Mouse (Mus musculus) neural tube, embryonic 14.5 days (tissue): Measurements from ENCODE around the gene Tbx6. TPM values are rescaled to one million over a fixed set of nuclear protein-coding genes. Genes with fewer than 3 reads are reported as not detected.
A peak's percentile ranks its signal among the peaks of the same experiment; 100 is the strongest.

Source experiments
- ATAC-seq: fragments of 200-750 bp; cut with Nextera tagmentation; 2 replicates; pipeline ENCODE4 v1.8.0; 2017; ENCODE audit warnings: low read depth, mild to moderate bottlenecking, moderate TSS enrichment, moderate library complexity
- H3K27ac ChIP-seq: fragments of 300-500 bp; sonication (generic); 2 replicates; pipeline ENCODE4 v1.5.1; 2014; ENCODE audit warnings: low read depth, mild to moderate bottlenecking, control low read depth, low read length, moderate library complexity, mixed read lengths
- H3K27me3 ChIP-seq: fragments of 300-500 bp; sonication (generic); 2 replicates; pipeline ENCODE4 v1.6.1; 2014; ENCODE audit warnings: low read length; ENCODE audit not compliant: control insufficient read depth, insufficient read depth
- H3K36me3 ChIP-seq: fragments of 300-500 bp; sonication (generic); 2 replicates; pipeline ENCODE4 v1.6.1; 2014; ENCODE audit warnings: low read length, mixed read lengths; ENCODE audit not compliant: control insufficient read depth, insufficient read depth
- H3K4me1 ChIP-seq: fragments of 300-500 bp; sonication (generic); 2 replicates; pipeline ENCODE4 v1.6.1; 2014; ENCODE audit warnings: low read length; ENCODE audit not compliant: control insufficient read depth, insufficient read depth
- H3K4me2 ChIP-seq: fragments of 300-500 bp; sonication (generic); 2 replicates; pipeline ENCODE4 v1.6.1; 2014; ENCODE audit warnings: mild to moderate bottlenecking, low read depth, low read length, control low read depth
- H3K4me3 ChIP-seq: fragments of 300-500 bp; sonication (generic); 2 replicates; pipeline ENCODE4 v1.5.1; 2014; ENCODE audit warnings: low read depth, low read length, control low read depth, mixed read lengths
- H3K9ac ChIP-seq: fragments of 300-500 bp; sonication (generic); replicated peaks from 2 replicates; pipeline ENCODE4 v1.6.1; 2014; ENCODE audit warnings: low read depth, mild to moderate bottlenecking, control low read depth, low read length, mixed read lengths
- H3K9me3 ChIP-seq: fragments of 300-500 bp; sonication (generic); 2 replicates; pipeline ENCODE4 v1.6.1; 2016; ENCODE audit warnings: low read length; ENCODE audit not compliant: control insufficient read depth
- WGBS: fragments of 180-500 bp; shearing (Covaris S2); extraction: QIAGEN DNeasy Blood & Tissue Kit; methylation state at CpG from one replicate; pipeline ENCODE4 v1.1.7; 2014; 5-methylcytosine and 5-hydroxymethylcytosine counted together
- polyA plus RNA-seq: library from polyadenylated mRNA; unstranded; fragments of >200 nt; fragmentation: Nextera tagmentation; extraction: Ambion mirVana; gene quantifications from 2 replicates; pipeline ENCODE4 v1.2.1, GENCODE M21; 2014

Tbx6 gene
- polyA plus RNA-seq, 1 experiment from 2014 or later: 0.27 TPM

DNA sequence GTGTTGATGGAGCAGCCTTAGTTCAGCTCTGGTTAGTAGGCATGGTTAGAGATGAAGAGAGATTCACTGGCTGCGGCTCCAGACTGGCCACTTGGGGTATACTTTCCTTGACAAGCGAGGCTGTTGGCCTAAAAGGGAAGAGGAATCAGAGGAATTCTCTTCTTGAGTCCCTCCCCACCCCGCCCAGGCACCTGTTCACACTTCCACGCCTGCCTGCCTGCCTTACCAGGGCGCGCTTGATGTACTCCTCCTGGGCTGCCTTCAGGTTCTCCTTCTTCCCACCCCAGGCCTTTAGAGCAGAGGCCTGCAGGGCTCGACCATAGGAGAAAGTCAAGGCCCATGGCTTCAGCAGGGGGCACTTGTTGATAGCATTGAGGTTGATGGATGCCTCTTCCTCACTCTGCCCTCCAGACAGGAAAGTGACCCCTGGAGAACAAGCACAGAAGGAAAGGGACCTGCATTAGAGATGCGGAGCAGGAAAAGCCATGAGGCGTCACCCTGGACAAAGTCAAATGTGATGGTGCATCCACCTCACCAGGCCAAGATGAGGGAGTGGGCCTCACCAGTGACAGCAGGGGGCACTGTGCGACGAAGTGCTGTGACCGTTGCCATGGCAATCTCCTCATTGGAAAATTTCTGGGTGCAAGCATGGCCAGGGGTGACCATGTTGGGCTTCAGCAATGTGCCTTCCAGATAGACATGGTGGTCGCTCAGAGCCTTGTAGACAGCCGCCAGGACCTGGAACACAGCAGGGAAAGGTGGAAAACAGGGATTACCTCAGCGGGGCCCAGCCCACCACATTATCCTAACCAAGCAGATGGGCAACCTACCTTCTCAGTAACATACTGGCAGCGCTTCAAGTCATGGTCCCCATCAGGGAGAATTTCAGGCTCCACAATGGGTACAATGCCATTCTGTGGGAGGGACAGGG, 14.4 kb downstream of the Tbx6 start:
- ATAC-seq: no peak
- Histone ChIP-seq H3K27me3 (no peaks in the 10 kb centered on the region), H3K9ac (no peak overlapping the region), H3K27ac (no peak overlapping the region), H3K9me3 (no peaks in the 10 kb centered on the region), H3K4me1 (peaks cover 27% of the 10 kb centered on the region), H3K4me3 (no peak overlapping the region), H3K4me2 (no peak overlapping the region), H3K36me3 (peaks cover 26% of the 10 kb centered on the region)
- WGBS: 83% methylated on average over 15 of the region's 16 CpGs

DNA sequence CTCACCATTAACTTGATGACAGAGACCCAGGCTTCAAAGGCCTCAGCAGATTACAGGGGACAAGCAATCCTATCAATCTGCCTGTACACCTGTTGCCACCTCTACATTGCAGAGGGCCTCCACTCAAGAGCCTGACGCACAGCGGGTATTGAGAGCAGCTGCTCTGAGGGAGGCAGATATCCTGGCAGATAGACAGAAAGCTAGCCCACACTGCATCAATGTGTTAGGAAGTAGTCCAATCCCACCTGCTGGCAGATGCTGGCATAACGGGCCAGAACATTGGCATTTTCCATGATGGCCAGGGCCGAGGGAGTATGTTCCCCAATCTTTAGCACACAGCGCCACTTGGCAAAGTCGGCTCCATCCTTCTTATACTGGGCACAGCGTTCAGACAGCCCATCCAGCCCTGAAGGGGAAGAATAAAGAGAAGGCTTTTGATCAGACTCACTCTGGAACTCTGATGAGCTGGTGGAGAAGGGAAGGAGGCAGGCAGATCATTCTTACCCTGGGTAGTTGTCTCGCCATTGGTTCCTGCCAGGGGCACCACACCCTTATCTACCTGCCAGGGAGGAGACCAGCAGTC, 15.2 kb downstream of the Tbx6 start:
- H3K4me1 ChIP-seq: peaks cover 20% of the 10 kb centered on the region
- no peak overlapping the region for H3K4me3 ChIP-seq
- no peak overlapping the region for H3K27ac ChIP-seq
- ATAC-seq: no peak
- no peaks in the 10 kb centered on the region for H3K9me3 ChIP-seq
- H3K9ac ChIP-seq: no peak overlapping the region
- no peaks in the 10 kb centered on the region for H3K27me3 ChIP-seq
- WGBS: 70% methylated on average over 8 of the region's 8 CpGs
- peak overlapping the region; percentile 90; the same call in 1 of the 2 replicates for H3K4me2 ChIP-seq
- H3K36me3 ChIP-seq: peaks cover 26% of the 10 kb centered on the region

DNA sequence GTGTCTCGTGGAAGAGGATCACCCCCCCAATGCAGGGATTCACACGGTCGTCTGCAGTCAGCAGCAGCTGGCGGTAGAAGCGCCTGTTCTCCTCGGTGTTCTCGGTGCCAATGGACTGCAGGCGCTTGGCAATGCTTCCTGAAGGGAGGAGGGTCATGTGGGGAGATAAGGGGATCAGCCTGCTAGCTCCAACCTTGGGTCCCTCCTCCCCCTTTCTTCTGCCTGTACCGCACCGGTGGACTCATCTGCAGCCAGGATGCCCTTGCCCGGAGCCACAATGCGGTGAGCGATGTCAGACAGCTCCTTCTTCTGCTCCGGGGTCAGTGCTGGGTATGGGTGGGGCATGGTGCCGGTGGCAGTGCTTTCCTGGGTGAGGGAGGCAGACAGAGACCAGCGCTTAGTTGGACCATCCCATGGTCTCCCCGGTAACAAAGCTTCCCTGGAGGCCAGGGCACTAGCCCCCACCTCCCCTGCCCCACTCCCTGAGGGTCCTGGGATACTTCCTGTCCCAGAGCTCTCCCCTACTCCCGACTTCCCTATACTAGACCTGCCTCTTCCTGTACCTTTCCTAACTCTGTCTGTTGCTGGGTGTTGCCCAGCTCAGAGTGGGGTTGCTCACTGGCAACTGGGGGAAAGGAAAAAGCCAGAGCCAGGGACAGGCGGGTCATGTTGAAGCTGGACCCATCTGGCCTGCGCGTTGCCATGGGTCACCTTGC, 16.3 kb downstream of the Tbx6 start, which contains the start of gene Fam57b:
Gene Fam57b, plus strand, starts transcription at position 258 of the 716 bp plus-strand sequence.
- WGBS: 23% methylated on average over 21 of the region's 21 CpGs
- peak within 1 kb of the TSS; percentile 87 for H3K9ac ChIP-seq
- H3K36me3 ChIP-seq: peaks cover 26% of the 10 kb centered on the region
- peaks cover 19% of the 10 kb centered on the region for H3K4me1 ChIP-seq
- peak within 1 kb of the TSS; percentile 95 for H3K27ac ChIP-seq
- peak within 1 kb of the TSS; percentile 90 for H3K4me2 ChIP-seq
- ATAC-seq: no peak
- H3K27me3 ChIP-seq: no peaks in the 10 kb centered on the region
- H3K4me3 ChIP-seq: peak within 1 kb of the TSS; percentile 81
- H3K9me3 ChIP-seq: no peaks in the 10 kb centered on the region

DNA sequence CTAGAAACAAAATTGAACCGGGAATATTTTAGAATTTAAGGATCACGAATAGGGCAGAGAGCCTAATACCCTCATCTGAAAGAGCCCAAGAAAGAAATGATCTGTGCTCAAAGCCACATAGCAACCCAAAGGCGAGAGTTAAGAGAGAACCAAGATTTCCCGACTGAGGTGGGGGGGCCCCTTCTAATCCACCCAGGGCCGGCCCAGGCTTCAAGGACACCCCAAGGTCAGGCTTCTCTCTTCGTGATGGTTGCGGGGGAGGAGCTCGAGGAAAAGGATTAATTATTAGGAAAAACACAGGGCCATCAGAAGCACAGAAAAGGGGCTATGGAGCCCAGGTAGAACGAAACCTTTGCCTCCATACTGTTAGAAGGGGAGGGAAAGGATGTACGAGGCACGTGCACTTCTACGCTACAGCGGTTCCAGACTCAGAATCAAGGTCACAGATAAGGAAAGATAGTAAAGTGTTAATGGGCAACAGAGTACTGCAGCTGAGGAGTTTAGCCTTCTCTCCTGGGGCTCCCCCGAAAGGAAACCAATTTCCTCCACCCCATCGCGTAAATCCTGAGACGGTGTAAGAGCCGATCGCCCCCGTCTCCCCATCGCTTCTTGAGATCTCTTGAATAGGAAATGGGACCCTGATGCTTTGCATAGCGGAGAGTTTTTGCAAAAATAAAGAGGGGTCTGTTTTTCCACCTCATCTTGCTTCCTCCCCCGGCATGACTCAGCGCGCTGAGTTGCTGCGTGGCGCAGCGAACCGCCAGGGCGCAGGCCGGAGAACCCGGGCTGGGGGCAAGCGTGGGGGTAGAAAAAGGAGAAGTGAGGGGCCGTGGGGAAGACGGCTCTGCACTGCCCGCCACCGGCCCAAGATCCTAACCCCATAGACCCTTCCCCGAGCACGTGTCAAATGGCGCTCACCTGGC, 17.1 kb downstream of the Tbx6 start:
- under 1% methylated on average over 40 of the region's 40 CpGs for WGBS
- Histone ChIP-seq H3K4me3 (peak overlapping the region; percentile 81), H3K9me3 (no peaks in the 10 kb centered on the region), H3K27ac (peak overlapping the region; percentile 95), H3K9ac (peak overlapping the region; percentile 87), H3K4me1 (peaks cover 19% of the 10 kb centered on the region), H3K27me3 (no peaks in the 10 kb centered on the region), H3K36me3 (peaks cover 26% of the 10 kb centered on the region), H3K4me2 (peak overlapping the region; percentile 90)
- ATAC-seq: no peak

DNA sequence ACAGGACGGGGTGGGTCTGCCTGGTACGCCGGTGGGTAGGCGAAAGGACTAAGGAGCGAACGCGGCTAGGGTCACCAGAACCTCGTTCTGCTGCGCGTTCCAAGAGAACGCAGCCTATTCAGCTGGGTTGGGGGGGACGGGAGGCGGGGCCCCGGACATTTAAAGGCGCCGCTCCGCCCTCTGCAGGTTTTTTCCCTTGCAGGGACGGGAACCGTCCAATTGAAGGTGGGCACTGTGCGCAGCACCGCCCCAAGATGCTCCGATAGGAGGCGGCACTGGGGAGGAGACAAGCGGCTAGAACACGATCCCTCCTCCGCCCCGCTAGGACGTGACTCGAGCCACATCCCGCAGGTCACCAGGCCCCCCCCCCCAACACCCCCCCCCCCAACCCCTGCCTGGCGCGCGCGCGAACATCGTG, 17.8 kb downstream of the Tbx6 start:
- WGBS: under 1% methylated on average over 29 of the region's 36 CpGs
- Histone ChIP-seq H3K4me2 (peak overlapping the region; percentile 90), H3K4me1 (peaks cover 19% of the 10 kb centered on the region), H3K4me3 (peak overlapping the region; percentile 81), H3K36me3 (peaks cover 25% of the 10 kb centered on the region), H3K9ac (peak overlapping the region; percentile 87), H3K27ac (peak overlapping the region; percentile 95), H3K9me3 (no peaks in the 10 kb centered on the region), H3K27me3 (no peaks in the 10 kb centered on the region)
- ATAC-seq: peak; percentile 96

DNA sequence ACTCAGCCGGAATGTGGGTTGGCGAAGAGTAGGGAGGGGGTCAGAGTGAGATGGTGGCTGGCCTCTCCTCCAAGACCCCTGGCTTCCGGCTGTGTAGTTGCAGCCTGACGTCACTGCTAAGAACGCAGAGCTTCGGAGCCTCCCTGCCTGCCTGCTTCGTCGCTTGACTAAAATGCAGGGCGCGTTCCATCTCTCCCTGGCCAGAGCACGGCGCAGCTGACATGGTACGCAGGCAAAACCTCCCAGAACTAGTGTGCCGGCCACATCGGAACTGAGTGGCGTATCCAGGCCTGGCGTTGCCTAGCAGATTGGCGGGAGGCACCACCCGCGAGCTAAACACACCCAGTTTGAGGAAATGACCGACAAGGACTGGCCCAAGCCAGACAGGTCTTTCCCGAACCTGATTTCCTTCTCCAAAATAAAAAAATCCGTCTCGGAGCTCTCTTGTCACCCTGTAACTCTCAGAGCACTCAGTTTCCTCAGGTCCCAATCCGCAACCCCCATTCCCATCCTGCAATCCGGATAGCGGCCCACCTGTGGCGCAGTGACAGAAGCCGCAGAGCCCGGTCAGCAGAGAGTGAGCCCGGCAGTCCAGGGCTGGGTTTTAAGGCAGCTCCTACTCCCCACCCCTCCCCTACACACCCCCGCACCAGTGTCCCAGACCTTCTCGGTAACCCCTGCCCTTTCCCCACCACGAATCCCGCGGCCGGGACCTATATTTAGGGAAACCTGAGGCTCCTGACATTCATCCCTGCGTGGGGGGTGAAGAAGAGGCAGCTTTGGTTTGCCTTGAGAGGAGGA, 18.4 kb downstream of the Tbx6 start:
- 2% methylated on average over 38 of the region's 38 CpGs for WGBS
- peak overlapping the region; percentile 81 for H3K4me3 ChIP-seq
- no peaks in the 10 kb centered on the region for H3K27me3 ChIP-seq
- peaks cover 19% of the 10 kb centered on the region for H3K4me1 ChIP-seq
- peaks cover 22% of the 10 kb centered on the region for H3K36me3 ChIP-seq
- peak overlapping the region; percentile 95 for H3K27ac ChIP-seq
- ATAC-seq: peak; percentile 93
- H3K9me3 ChIP-seq: no peaks in the 10 kb centered on the region
- peak overlapping the region; percentile 90 for H3K4me2 ChIP-seq
- peak overlapping the region; percentile 87 for H3K9ac ChIP-seq

DNA sequence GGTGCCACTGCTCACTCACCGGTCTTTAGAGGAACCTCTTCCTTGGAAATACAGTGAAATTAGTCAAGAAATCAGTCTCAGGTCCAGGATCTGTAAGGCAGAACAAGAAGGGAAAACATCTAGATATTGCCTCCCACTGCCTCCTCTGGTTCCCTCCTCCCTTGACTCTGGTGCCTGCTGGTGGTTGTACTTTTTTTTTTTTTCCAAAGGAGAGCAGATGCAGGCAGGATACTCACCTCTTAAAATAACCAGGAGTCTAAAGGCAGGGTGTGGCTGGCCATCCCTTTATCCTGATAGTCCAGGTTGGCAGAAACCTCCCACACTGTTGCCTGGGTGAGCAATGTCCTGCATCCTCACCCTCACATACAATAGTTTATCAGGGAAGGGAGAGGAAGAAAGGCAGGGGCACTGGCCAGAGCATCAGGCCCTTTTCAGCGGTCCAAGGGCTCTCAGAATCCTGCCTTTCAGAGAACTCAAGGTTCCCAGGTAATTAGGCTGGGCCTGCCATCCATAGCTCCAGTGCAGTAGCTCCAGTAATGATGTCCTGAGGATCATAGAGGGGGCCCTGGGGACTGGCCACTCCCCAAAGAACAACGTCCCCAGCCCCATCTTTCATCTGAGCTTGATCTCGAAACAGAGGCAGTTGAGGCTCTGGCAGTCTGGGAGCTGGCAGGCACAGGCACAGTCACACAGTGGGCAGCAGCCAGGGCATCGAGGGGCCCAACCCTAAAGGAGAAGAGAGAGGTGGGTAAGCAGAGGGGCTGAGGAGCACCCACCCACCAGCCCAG, 19.2 kb downstream of the Tbx6 start:
- WGBS: 48% methylated on average over 5 of the region's 5 CpGs
- Histone ChIP-seq H3K9ac (peak overlapping the region; percentile 87), H3K4me3 (peak overlapping the region; percentile 81), H3K27ac (no peak overlapping the region; the same call in 1 of the 2 replicates), H3K4me2 (peak overlapping the region; percentile 90), H3K9me3 (no peaks in the 10 kb centered on the region), H3K4me1 (peaks cover 19% of the 10 kb centered on the region), H3K27me3 (no peaks in the 10 kb centered on the region), H3K36me3 (peaks cover 15% of the 10 kb centered on the region)
- ATAC-seq: no peak
